Mouse (Mus musculus) erythroid progenitor cell, adult 5-6 weeks (primary cell): Measurements from ENCODE around the gene Grip1. TPM values are rescaled to one million over a fixed set of nuclear protein-coding genes. Genes with fewer than 3 reads are reported as not detected.

Source experiments
- ATAC-seq: replicated peaks from 2 replicates; pipeline ENCODE4 v1.8.0; 2016; ENCODE audit warnings: moderate number of reproducible peaks, mild to moderate bottlenecking, moderate TSS enrichment, inconsistent platforms; ENCODE audit not compliant: poor library complexity, low FRiP score, severe bottlenecking
- total RNA-seq, 2 experiments: library from RNA; stranded (forward) in 1 of 2; stranded (reverse) in 1 of 2; fragments of 150-400 nt in 1 of 2; fragments of 186-747, 209-891 nt in 1 of 2; gene quantifications; 2 replicates each; pipeline versions ENCODE4 v1.2.3 to v1.2.4; 2015 to 2017; ENCODE audit warnings: low replicate concordance in 2 of 2

The Grip1 gene
- total RNA-seq, 2 experiments from 2014 or later, result not detected

- no peak for ATAC-seq
Observed at GRCm38 (mm10) chr10:119885563-119885962, 431.9 kb downstream of the Grip1 start.

DNA sequence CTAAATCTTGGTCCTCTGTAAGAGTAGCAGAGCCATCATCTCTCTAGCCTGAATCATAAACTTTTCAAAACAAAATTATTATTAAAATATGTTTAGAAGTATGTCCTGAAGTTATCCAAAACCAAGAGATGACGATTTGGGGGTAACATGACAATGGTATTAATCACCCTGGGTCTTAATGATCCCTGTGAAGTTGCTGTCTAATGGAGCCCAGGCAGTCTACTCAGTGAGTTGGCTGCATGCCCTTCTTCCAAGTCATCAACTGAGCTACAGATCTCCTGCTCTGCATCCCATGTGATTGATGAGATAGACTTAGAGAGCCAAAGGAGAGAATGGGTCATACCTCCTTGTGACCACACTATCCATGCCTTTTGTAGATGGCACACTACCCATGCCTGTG is 433.1 kb downstream of the Grip1 start:
- ATAC-seq, result no peak

DNA sequence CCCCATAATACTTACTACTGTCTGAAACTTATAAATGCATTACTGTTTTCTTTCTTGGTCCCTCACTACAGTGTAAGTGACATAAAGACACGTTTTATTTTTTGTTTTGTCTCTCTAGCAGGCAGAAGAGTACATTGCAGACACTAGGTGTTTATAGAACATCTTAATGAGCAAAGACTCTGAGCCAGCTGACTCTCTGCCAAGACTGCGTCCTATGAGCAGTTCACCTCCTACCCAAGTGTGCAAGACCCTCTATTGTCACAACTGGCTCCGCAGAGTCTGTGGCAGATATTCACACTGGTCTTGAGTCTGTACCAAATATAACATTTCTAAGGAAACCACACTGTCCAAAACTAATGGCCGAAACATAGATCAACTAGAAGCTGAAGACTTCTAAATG is 449.1 kb downstream of the Grip1 start:
- ATAC-seq, result no peak

GRCm38 (mm10) chr10:119906869-119907268 is 453.2 kb downstream of the Grip1 start:
- ATAC-seq, result no peak

- ATAC-seq, result no peak
Observed at GRCm38 (mm10) chr10:119917995-119918394, 464.4 kb downstream of the Grip1 start.

DNA sequence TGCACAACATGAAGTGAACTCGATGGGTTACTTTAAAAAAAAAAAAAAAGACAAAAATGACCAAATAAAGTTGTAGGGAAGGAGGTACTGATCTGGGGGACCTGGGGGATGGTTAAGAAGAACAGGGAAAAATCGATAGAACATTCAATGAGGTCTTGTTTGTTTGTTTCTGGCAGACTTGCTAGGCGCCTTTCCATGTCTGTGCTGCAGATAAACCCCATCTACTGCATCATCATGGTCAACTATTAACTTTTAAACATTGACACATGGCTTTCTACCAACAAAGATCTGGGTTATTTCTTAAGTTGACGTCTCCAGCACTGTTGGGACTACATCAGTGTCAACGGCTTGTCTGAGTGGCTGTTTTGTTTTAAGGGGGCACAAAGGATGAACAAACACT is 474.3 kb downstream of the Grip1 start:
- ATAC-seq, result no peak

DNA sequence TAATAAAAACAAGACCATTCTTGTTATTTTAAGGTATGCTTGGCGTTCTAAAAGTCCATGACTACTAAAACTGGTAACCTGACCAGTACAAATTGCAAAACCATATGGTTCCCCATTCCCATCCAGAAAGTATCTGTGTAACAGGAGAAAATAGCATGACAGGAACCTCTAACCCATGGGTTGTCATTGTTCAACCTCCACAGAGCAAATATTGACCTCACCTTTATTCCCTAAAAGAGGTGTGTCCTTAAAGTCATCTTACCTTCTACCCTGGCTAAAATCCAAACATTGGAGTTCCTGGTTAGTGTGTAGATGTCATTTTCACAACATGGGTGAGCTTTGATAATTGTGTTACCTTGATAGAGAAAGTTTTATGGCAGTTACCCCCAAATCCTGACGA is 475.3 kb downstream of the Grip1 start:
- ATAC-seq, result no peak

DNA sequence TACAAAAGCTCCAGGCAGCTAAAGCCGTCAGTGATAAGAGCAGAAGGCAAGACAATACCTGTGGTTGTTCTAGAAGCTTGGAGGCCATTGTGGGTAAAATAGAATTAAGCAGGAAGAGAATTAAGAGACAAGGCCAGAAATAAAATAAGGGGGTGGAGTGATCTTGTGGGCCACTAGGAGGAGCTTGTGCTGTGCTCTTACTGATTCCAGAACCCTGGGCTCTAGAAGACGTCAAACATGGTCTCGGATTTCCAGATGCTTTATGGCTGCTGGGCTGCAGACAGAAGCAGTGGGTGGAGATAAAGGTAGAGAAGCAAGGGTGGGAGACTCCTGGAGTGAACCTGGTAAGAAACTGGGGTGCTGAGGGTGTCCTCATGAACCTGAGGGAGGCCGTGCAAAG is 479.2 kb downstream of the Grip1 start:
- no peak for ATAC-seq

GRCm38 (mm10) chr10:119933362-119933761 is 479.7 kb downstream of the Grip1 start:
- ATAC-seq, result no peak

- no peak for ATAC-seq
Observed at GRCm38 (mm10) chr10:119935231-119935630, 481.6 kb downstream of the Grip1 start.

- ATAC-seq, result no peak
Observed at GRCm38 (mm10) chr10:119937481-119937880, 483.9 kb downstream of the Grip1 start.

- no peak for ATAC-seq
Observed at GRCm38 (mm10) chr10:119943906-119944305, 490.3 kb downstream of the Grip1 start.

- no peak for ATAC-seq
Observed at GRCm38 (mm10) chr10:119951460-119951859, 497.8 kb downstream of the Grip1 start.

DNA sequence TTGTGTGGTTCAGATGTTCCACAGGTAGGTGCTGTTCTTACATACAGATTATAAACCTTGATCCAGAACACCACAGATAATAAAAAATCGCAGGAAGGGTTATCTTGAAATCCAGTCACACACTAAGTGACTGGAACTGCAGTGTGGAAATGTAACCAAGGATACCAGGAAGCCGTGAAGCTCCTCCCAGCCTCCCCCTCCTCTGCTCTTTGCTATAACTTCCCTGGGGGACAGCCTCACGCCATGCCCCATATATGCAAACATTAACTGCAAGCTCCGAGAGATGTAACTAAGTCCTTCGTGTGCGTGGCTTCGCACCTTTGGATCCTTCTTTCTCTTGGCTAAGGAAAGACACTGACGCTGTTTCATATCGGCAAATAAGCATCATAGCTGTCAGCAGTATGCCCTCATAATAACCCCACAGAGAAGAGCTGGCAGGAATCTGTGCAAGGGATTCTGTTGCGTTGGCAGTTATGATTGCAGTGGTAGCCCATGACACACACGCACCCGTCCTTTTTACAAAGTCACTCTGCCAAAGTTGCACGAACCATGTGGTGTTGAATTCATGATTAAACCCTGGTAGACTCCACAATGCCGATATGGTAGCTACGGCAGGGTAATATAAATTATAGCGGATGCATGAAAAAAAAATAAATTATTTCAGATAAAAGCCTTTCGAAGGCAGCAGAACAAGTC is 503.8 kb downstream of the Grip1 start:
- no peak for ATAC-seq

GRCm38 (mm10) chr10:119960915-119961314 is 507.3 kb downstream of the Grip1 start:
- no peak for ATAC-seq

GRCm38 (mm10) chr10:119966321-119966720 is 512.7 kb downstream of the Grip1 start:
- no peak for ATAC-seq

DNA sequence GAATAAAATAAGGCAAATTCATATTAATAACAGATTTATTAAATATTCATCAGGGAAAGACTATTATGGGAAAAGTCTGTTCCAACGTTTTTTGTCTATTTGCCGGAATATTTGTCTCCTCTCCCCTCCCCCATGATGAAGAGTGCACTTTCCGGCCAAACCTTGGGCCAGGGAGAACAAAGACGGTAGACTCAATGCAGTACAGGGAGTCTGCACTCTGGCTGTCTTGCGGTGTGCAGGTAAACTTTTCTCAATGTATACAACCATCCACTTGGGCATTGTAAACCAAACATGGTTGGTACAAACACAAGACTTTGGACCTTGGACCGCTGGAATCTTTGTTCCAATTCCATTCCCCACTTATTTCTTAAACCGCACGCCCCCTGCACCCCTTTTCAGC is 525.8 kb downstream of the Grip1 start:
- ATAC-seq, result no peak

DNA sequence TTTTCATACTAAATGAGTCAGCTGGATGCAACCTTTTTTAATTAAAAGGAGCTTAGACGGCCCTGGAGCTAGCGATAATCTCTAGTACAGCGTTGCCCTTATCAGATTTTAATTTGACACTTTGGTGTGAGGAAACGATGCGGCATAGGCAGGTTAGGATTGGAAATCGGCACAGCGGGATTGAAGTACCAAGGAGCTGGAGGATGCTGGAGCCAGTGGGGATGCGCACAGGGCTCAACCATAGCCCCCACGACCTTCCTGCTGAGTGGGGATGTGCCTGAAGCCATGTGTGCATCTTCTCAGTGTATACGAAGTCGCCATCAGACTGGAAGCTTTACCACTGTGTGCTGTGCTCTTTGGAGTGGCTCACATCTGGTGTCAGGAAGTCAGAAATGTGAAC is 526.4 kb downstream of the Grip1 start:
- ATAC-seq, result no peak

- no peak for ATAC-seq
Observed at GRCm38 (mm10) chr10:119984299-119984698, 530.7 kb downstream of the Grip1 start.

DNA sequence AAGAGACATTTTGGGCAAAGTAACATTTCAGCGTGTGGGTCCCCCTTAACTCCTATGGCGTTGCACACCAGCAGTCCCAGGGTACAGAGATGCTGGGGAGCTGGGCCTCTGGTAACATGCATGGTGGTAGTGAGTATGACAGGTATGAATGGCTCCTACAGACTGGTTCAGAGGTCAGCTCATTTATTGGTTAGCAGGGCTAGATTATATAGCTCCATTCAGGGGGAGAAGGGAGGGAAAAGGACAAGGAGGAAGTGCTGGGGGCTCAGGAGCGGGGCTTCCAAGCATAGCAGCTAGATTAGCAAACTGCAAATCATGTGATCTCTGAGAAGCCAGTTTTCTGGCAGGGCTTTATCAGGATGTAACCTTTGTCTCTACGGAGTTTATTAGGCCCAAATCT is 544.8 kb downstream of the Grip1 start:
- ATAC-seq, result no peak

DNA sequence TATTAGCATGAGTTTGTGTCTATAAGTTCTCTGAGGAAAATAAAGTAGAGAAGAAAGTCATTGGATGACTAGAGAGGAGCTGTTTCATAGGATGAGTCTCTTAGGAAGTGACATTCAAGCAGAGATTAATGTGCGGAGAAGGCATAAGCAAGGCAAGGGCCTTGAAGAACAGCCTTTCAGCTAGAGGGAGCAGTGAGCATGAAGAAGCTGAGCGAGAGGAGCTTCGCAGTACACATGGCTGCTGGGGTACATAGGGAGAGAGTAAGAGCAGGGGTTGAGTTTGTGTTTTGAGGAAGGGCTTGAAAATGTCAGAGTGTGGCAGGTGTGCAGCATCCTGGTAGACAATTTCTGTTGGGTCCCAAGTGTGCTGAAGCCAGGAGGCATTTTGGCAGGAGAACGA is 548.5 kb downstream of the Grip1 start:
- no peak for ATAC-seq

DNA sequence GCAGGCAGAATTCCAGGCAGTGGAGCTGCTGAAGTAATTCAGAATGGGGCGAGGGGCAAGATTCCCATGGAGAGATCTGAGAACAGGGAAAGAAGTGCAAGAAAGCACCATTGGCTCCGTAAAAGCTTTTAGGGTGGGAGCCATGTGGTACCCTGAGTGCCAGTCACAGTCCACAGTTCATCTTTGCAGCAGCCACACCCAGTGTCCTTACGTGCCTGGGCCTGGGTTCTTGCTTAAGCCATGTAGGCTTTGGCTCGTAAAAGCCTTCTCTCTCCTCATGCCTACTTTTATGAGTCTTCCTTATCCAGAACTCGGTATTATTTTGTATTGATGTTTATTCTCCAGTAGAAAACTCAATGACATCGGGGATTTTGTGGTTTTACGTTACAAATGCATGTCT is 550.5 kb downstream of the Grip1 start:
- ATAC-seq, result no peak
